Comparison of ENCODE assay signal across 21 mouse cellular contexts in genomic region chr5:131589948-131590467, GRCm38 (mm10).
"Had no signal": no experiment of that assay in that cellular context is flagged by ENCODE, and none has a peak within 500 bp of the region (broad histone marks: within the 10 kb centered on the region; RNA-seq: fewer than 3 reads in every experiment).

No protein-coding gene starts in this region.

- H3K27me3 ChIP-seq: liver, embryonic 12.5 days; neural tube, embryonic 15.5 days had no signal

- DNase-seq: lung, adult 18-20 months; lung, embryonic 14.5 days; lung, postnatal 10 days; lung, postnatal 4 days; midbrain, embryonic 14.5 days; retina, postnatal 1 day; right cerebral cortex, adult 18-20 months; right cerebral cortex, postnatal 14 days; right cerebral cortex, postnatal 4 days; spleen, adult 18-20 months; thymus, adult 2 months; thymus, postnatal 25 days; thymus, postnatal 4 days had no signal

- H3K27ac ChIP-seq: liver, embryonic 12.5 days; liver, embryonic 14.5 days; midbrain, embryonic 10.5 days; midbrain, embryonic 12.5 days; neural tube, embryonic 13.5 days; neural tube, embryonic 15.5 days had no signal

- H3K9me3 ChIP-seq: liver, embryonic 12.5 days; midbrain, embryonic 10.5 days; midbrain, embryonic 12.5 days; neural tube, embryonic 13.5 days; neural tube, embryonic 15.5 days had no signal

- ATAC-seq: liver, embryonic 12.5 days; midbrain, embryonic 16.5 days had no signal

- H3K36me3 ChIP-seq: liver, embryonic 12.5 days; midbrain, embryonic 10.5 days; midbrain, embryonic 12.5 days; neural tube, embryonic 13.5 days; neural tube, embryonic 15.5 days had no signal

- H3K4me2 ChIP-seq: liver, embryonic 12.5 days; lung, embryonic 14.5 days; midbrain, embryonic 12.5 days; neural tube, embryonic 13.5 days; neural tube, embryonic 15.5 days had no signal

- H3K4me1 ChIP-seq: liver, embryonic 12.5 days had no signal

- H3K4me3 ChIP-seq: liver, embryonic 12.5 days; midbrain, embryonic 10.5 days; midbrain, embryonic 12.5 days; myocyte; neural tube, embryonic 13.5 days; neural tube, embryonic 15.5 days had no signal

- H3K9ac ChIP-seq: liver, embryonic 12.5 days; liver, embryonic 14.5 days; lung, embryonic 14.5 days; midbrain, embryonic 12.5 days; neural tube, embryonic 13.5 days; neural tube, embryonic 15.5 days had no signal
